Mouse (Mus musculus) spleen, adult 2 months (tissue): ENCODE measurements around the gene Ano2. TPM values are rescaled to one million over a fixed set of nuclear protein-coding genes. Genes with fewer than 3 reads are reported as not detected.

Experiments used
- DNase-seq, 2 experiments: peaks; one replicate each; pipeline versions ENCODE4 v3.0.0 to v3.0.0-alpha.2; 2012 to 2021; ENCODE audit warnings: low spot score in 2 of 2, low read depth in 1 of 2
- H3K27ac ChIP-seq: fragments of 200-500 bp; 2 replicates; pipeline ENCODE4 v1.5.1; 2012; ENCODE audit warnings: low read length, inconsistent platforms; ENCODE audit not compliant: insufficient read depth
- H3K27me3 ChIP-seq: fragments of 200-500 bp; 2 replicates; pipeline ENCODE4 v1.6.1; 2012; ENCODE audit warnings: mild to moderate bottlenecking, moderate library complexity, low read length, inconsistent platforms; ENCODE audit not compliant: control insufficient read depth, insufficient read depth
- H3K36me3 ChIP-seq: fragments of 200-500 bp; 2 replicates; pipeline ENCODE4 v1.6.1; 2012; ENCODE audit warnings: mild to moderate bottlenecking, low read length, inconsistent platforms; ENCODE audit not compliant: control insufficient read depth, insufficient read depth
- H3K4me1 ChIP-seq: fragments of 200-500 bp; 2 replicates; pipeline ENCODE4 v1.6.1; 2011; ENCODE audit warnings: inconsistent platforms; ENCODE audit not compliant: control insufficient read depth, insufficient read depth, insufficient read length
- H3K4me3 ChIP-seq: fragments of 200-500 bp; 2 replicates; pipeline ENCODE4 v1.5.1; 2011; ENCODE audit warnings: mild to moderate bottlenecking, inconsistent platforms; ENCODE audit not compliant: insufficient read depth, insufficient read length; ENCODE audit errors: extremely low read depth
- CTCF ChIP-seq: fragments of 200-500 bp; IDR thresholded peaks from 2 replicates; pipeline ENCODE4 v1.5.1; 2011; ENCODE audit warnings: mild to moderate bottlenecking, inconsistent platforms; ENCODE audit not compliant: insufficient read depth, insufficient read length, insufficient replicate concordance; ENCODE audit errors: extremely low read depth
- POLR2A ChIP-seq: fragments of 200-500 bp; IDR thresholded peaks from 2 replicates; pipeline ENCODE4 v1.6.1; 2011; ENCODE audit warnings: low read depth, low read length, inconsistent platforms
- WGBS: fragments of 180-500 bp; shearing (Covaris S2); methylation state at CpG from one replicate; pipeline ENCODE4 v1.1.7; 2018; 5-methylcytosine and 5-hydroxymethylcytosine counted together
- polyA plus RNA-seq: library from polyadenylated mRNA; depleted of rRNA; stranded (reverse); fragments of >200 nt; gene quantifications from 2 replicates; pipeline ENCODE4 v1.2.3, GENCODE M21; 2012

The Ano2 gene
- polyA plus RNA-seq, 1 experiment: not detected

- TF ChIP-seq CTCF (no peak), POLR2A (no peak)
- WGBS: 77% methylated on average over 2 of the region's 2 CpGs
Measured at GRCm38 (mm10) chr6:125701146-125701545, 10.9 kb downstream of the Ano2 start.

GRCm38 (mm10) chr6:125711261-125711660, 21.0 kb downstream of the Ano2 start:
- H3K4me1 ChIP-seq: no peaks in the 10 kb centered on the region
- no peak for DNase-seq
- no peaks in the 10 kb centered on the region for H3K36me3 ChIP-seq
- H3K4me3 ChIP-seq: no peak overlapping the region
- H3K27me3 ChIP-seq: no peaks in the 10 kb centered on the region
- WGBS: 84% methylated on average over 16 of the region's 16 CpGs
- TF ChIP-seq POLR2A (no peak), CTCF (no peak)
- H3K27ac ChIP-seq: no peak overlapping the region

More at GRCm38 (mm10) chr6:125701146-125701545, 10.9 kb downstream of the Ano2 start:
- Histone ChIP-seq H3K4me1 (no peaks in the 10 kb centered on the region), H3K27ac (no peak overlapping the region), H3K36me3 (no peaks in the 10 kb centered on the region), H3K27me3 (no peaks in the 10 kb centered on the region), H3K4me3 (no peak overlapping the region)
- DNase-seq: no peak

- no peak overlapping the region for H3K27ac ChIP-seq
- no peaks in the 10 kb centered on the region for H3K27me3 ChIP-seq
- WGBS: 75% methylated on average over 2 of the region's 2 CpGs
- no peak overlapping the region for H3K4me3 ChIP-seq
- TF ChIP-seq CTCF: no peak
- TF ChIP-seq POLR2A: no peak
- no peak for DNase-seq
- H3K36me3 ChIP-seq: no peaks in the 10 kb centered on the region
- no peaks in the 10 kb centered on the region for H3K4me1 ChIP-seq
Measured at GRCm38 (mm10) chr6:125726408-125726807, 36.2 kb downstream of the Ano2 start.

GRCm38 (mm10) chr6:125727484-125727911, 37.3 kb downstream of the Ano2 start:
- Histone ChIP-seq H3K4me3 (no peak overlapping the region), H3K4me1 (no peaks in the 10 kb centered on the region), H3K27me3 (no peaks in the 10 kb centered on the region), H3K36me3 (no peaks in the 10 kb centered on the region), H3K27ac (no peak overlapping the region)
- 58% methylated on average over 5 of the region's 5 CpGs for WGBS
- no peak for TF ChIP-seq POLR2A
- TF ChIP-seq CTCF: no peak
- DNase-seq: no peak

- TF ChIP-seq CTCF (no peak), POLR2A (no peak)
- H3K27me3 ChIP-seq: no peaks in the 10 kb centered on the region
- no peak overlapping the region for H3K4me3 ChIP-seq
- no peak for DNase-seq
- H3K4me1 ChIP-seq: no peaks in the 10 kb centered on the region
- H3K27ac ChIP-seq: no peak overlapping the region
- no peaks in the 10 kb centered on the region for H3K36me3 ChIP-seq
- 80% methylated on average over 6 of the region's 6 CpGs for WGBS
Measured at GRCm38 (mm10) chr6:125729471-125729870, 39.3 kb downstream of the Ano2 start.

- Histone ChIP-seq H3K27me3 (no peaks in the 10 kb centered on the region), H3K36me3 (no peaks in the 10 kb centered on the region), H3K4me3 (no peak overlapping the region), H3K27ac (no peak overlapping the region), H3K4me1 (no peaks in the 10 kb centered on the region)
- no peak for DNase-seq
- TF ChIP-seq CTCF: no peak
- TF ChIP-seq POLR2A: no peak
- WGBS: 72% methylated on average over 11 of the region's 11 CpGs
Measured at GRCm38 (mm10) chr6:125729986-125730535, 39.8 kb downstream of the Ano2 start.

- no peaks in the 10 kb centered on the region for H3K36me3 ChIP-seq
- H3K27me3 ChIP-seq: no peaks in the 10 kb centered on the region
- no peak for TF ChIP-seq CTCF
- no peak for TF ChIP-seq POLR2A
- WGBS: 79% methylated on average over 11 of the region's 11 CpGs
- no peak overlapping the region for H3K4me3 ChIP-seq
- no peak for DNase-seq
- H3K4me1 ChIP-seq: no peaks in the 10 kb centered on the region
- no peak overlapping the region for H3K27ac ChIP-seq
Measured at GRCm38 (mm10) chr6:125737511-125738285, 47.5 kb downstream of the Ano2 start.
